Mouse (Mus musculus): ENCODE measurements at regions not wholly inside any gene's neighbourhood (a gene's known extent, or its start where the extent isn't known, plus 50 kb on each side); places are given as distances from the start of the nearest gene placed in this dataset.

- dilution Hi-C loops (cut with MboI; ENCODE audit: extremely low pct_ligation_motif_present, extremely low pct_unique_long_range_greater_than_20kb, low sequenced_read_pairs) (no loop called here), in situ Hi-C loops (cut with MboI; ENCODE audit: low pct_ligation_motif_present, low pct_unique_long_range_greater_than_20kb, low sequenced_read_pairs) (no loop called here)
- Histone ChIP-seq H3K9ac (ENCODE audit: insufficient read depth, low read depth) (no peak overlapping the region), H3K4me2 (ENCODE audit: insufficient read depth, low read depth, poor library complexity, severe bottlenecking) (no peak overlapping the region), H3K27ac (ENCODE audit: insufficient read depth, low read depth) (no peak overlapping the region), H3K4me3 (replicated peaks in 1 of 3; ENCODE audit: low read depth in 2 of 3, low read length in 2 of 3, poor library complexity in 1 of 3) (no peak overlapping the region), H3K4me1 (ENCODE audit: control insufficient read depth in 1 of 2, insufficient read depth in 2 of 2) (peaks cover 0 to under 1% of the 10 kb centered on the region in 2 experiments; a peak in 1 of 4 replicates), H3K9me3 (replicated peaks; ENCODE audit: low read length) (no peaks in the 10 kb centered on the region), H3K79me2 (replicated peaks; ENCODE audit: control insufficient read depth, extremely low read depth, insufficient read depth, poor library complexity, severe bottlenecking) (no peaks in the 10 kb centered on the region), H3K27me3 (replicated peaks) (no peaks in the 10 kb centered on the region), H3K36me3 (replicated peaks in 1 of 2; ENCODE audit: control insufficient read depth in 1 of 2, insufficient read depth in 1 of 2, low read length in 1 of 2) (no peaks in the 10 kb centered on the region)
- DNase-seq (ENCODE audit: extremely low read depth): no peak
- TF ChIP-seq USF2 (conservative IDR thresholded peaks at IDR 0.05; ENCODE audit: low read depth, low read length) (no peak), POLR2AphosphoS2 (IDR thresholded peaks at IDR 0.05; ENCODE audit: low read depth, low read length) (no peak), NRF1 (IDR thresholded peaks at IDR 0.05; ENCODE audit: low read depth, low read length) (no peak), E2F4 (IDR thresholded peaks at IDR 0.05; ENCODE audit: insufficient replicate concordance, low read depth, low read length) (no peak), RAD21 (IDR thresholded peaks at IDR 0.05; ENCODE audit: low read depth, low read length) (no peak)
These were observed 127.0 kb upstream of the Sgk1 start for GRCm38 (mm10) chr10:21754763-21755548.

GRCm38 (mm10) chr10:21755717-21756116 is 126.3 kb upstream of the Sgk1 start:
- Histone ChIP-seq H3K36me3 (replicated peaks in 1 of 2; ENCODE audit: control insufficient read depth in 1 of 2, insufficient read depth in 1 of 2, low read length in 1 of 2) (no peaks in the 10 kb centered on the region), H3K9me3 (replicated peaks; ENCODE audit: low read length) (no peaks in the 10 kb centered on the region), H3K9ac (ENCODE audit: insufficient read depth, low read depth) (no peak overlapping the region), H3K27me3 (replicated peaks) (no peaks in the 10 kb centered on the region), H3K4me2 (ENCODE audit: insufficient read depth, low read depth, poor library complexity, severe bottlenecking) (no peak overlapping the region), H3K4me1 (ENCODE audit: control insufficient read depth in 1 of 2, insufficient read depth in 2 of 2) (no peaks in the 10 kb centered on the region; a peak in 1 of 4 replicates), H3K79me2 (replicated peaks; ENCODE audit: control insufficient read depth, extremely low read depth, insufficient read depth, poor library complexity, severe bottlenecking) (no peaks in the 10 kb centered on the region), H3K4me3 (replicated peaks in 1 of 3; ENCODE audit: low read depth in 2 of 3, low read length in 2 of 3, poor library complexity in 1 of 3) (no peak overlapping the region), H3K27ac (ENCODE audit: insufficient read depth, low read depth) (no peak overlapping the region)
- in situ Hi-C loops (cut with MboI; ENCODE audit: low pct_ligation_motif_present, low pct_unique_long_range_greater_than_20kb, low sequenced_read_pairs) (no loop called here), dilution Hi-C loops (cut with MboI; ENCODE audit: extremely low pct_ligation_motif_present, extremely low pct_unique_long_range_greater_than_20kb, low sequenced_read_pairs) (no loop called here)
- TF ChIP-seq USF2 (conservative IDR thresholded peaks at IDR 0.05; ENCODE audit: low read depth, low read length) (no peak), TCF12 (IDR thresholded peaks at IDR 0.05; ENCODE audit: low read depth, low read length) (no peak), EP300 (IDR thresholded peaks at IDR 0.05; ENCODE audit: low read length) (no peak), POLR2A (IDR thresholded peaks at IDR 0.05; ENCODE audit: low read depth, low read length) (no peak), MEF2A (IDR thresholded peaks at IDR 0.05; ENCODE audit: borderline replicate concordance, low read depth, low read length) (no peak), ZMIZ1 (IDR thresholded peaks at IDR 0.05; ENCODE audit: low read depth, low read length) (no peak)
- no peak for DNase-seq (ENCODE audit: extremely low read depth)

GRCm38 (mm10) chr10:21756811-21757210 is 125.2 kb upstream of the Sgk1 start:
- dilution Hi-C loops (cut with MboI; ENCODE audit: extremely low pct_ligation_motif_present, extremely low pct_unique_long_range_greater_than_20kb, low sequenced_read_pairs): no loop called here
- Histone ChIP-seq H3K9me3 (replicated peaks; ENCODE audit: low read length) (no peaks in the 10 kb centered on the region), H3K36me3 (replicated peaks in 1 of 2; ENCODE audit: control insufficient read depth in 1 of 2, insufficient read depth in 1 of 2, low read length in 1 of 2) (no peaks in the 10 kb centered on the region), H3K4me1 (ENCODE audit: control insufficient read depth in 1 of 2, insufficient read depth in 2 of 2) (no peaks in the 10 kb centered on the region; a peak in 1 of 4 replicates), H3K9ac (ENCODE audit: insufficient read depth, low read depth) (no peak overlapping the region), H3K79me2 (replicated peaks; ENCODE audit: control insufficient read depth, extremely low read depth, insufficient read depth, poor library complexity, severe bottlenecking) (no peaks in the 10 kb centered on the region), H3K4me3 (replicated peaks in 1 of 3; ENCODE audit: low read depth in 2 of 3, low read length in 2 of 3, poor library complexity in 1 of 3) (no peak overlapping the region), H3K27me3 (replicated peaks) (no peaks in the 10 kb centered on the region), H3K4me2 (ENCODE audit: insufficient read depth, low read depth, poor library complexity, severe bottlenecking) (no peak overlapping the region), H3K27ac (ENCODE audit: insufficient read depth, low read depth) (no peak overlapping the region)
- no peak for DNase-seq (ENCODE audit: extremely low read depth)
- in situ Hi-C loops (cut with MboI; ENCODE audit: low pct_ligation_motif_present, low pct_unique_long_range_greater_than_20kb, low sequenced_read_pairs): no loop called here
- TF ChIP-seq UBTF (IDR thresholded peaks at IDR 0.05; ENCODE audit: low read depth, low read length) (no peak), MXI1 (IDR thresholded peaks at IDR 0.05; ENCODE audit: low read depth, low read length) (no peak), ETS1 (conservative IDR thresholded peaks at IDR 0.05; ENCODE audit: low read depth, low read length) (no peak), JUND (conservative IDR thresholded peaks at IDR 0.05; ENCODE audit: low read depth, low read length) (no peak)

Data from CH12.LX (cell line).